Mouse (Mus musculus) midbrain, embryonic 12.5 days (tissue): Measurements from ENCODE around the gene Cntn1. TPM values are rescaled to one million over a fixed set of nuclear protein-coding genes. Genes with fewer than 3 reads are reported as not detected.

ENCODE experiments used
- ATAC-seq: fragments of 200-750 bp; cut with Nextera tagmentation; 2 replicates; pipeline ENCODE4 v1.8.0; 2017; ENCODE audit warnings: low read depth, moderate TSS enrichment, moderate library complexity; ENCODE audit not compliant: low FRiP score
- H3K27ac ChIP-seq: fragments of 300-500 bp; sonication (generic); replicated peaks from 2 replicates; pipeline ENCODE4 v1.5.1; 2016; ENCODE audit warnings: mild to moderate bottlenecking
- H3K27me3 ChIP-seq: fragments of 300-500 bp; sonication (generic); 2 replicates; pipeline ENCODE4 v1.6.1; 2016; ENCODE audit warnings: mild to moderate bottlenecking
- H3K36me3 ChIP-seq: fragments of 300-500 bp; sonication (generic); 2 replicates; pipeline ENCODE4 v1.6.1; 2016
- H3K4me1 ChIP-seq: fragments of 300-500 bp; sonication (generic); 2 replicates; pipeline ENCODE4 v1.6.1; 2016
- H3K4me2 ChIP-seq: fragments of 300-500 bp; sonication (generic); replicated peaks from 2 replicates; pipeline ENCODE4 v1.6.1; 2016; ENCODE audit warnings: mild to moderate bottlenecking, moderate library complexity
- H3K4me3 ChIP-seq: fragments of 300-500 bp; sonication (generic); 2 replicates; pipeline ENCODE4 v1.5.1; 2016; ENCODE audit warnings: mild to moderate bottlenecking
- H3K9ac ChIP-seq: fragments of 300-500 bp; sonication (generic); replicated peaks from 2 replicates; pipeline ENCODE4 v1.6.1; 2016; ENCODE audit warnings: mild to moderate bottlenecking, moderate library complexity
- H3K9me3 ChIP-seq: fragments of 300-500 bp; sonication (generic); 2 replicates; pipeline ENCODE4 v1.6.1; 2016; ENCODE audit warnings: mild to moderate bottlenecking
- WGBS: fragments of 180-500 bp; shearing (Covaris S2); methylation state at CpG from one replicate; pipeline ENCODE4 v1.1.7; 2016; 5-methylcytosine and 5-hydroxymethylcytosine counted together
- polyA plus RNA-seq: library from polyadenylated mRNA; unstranded; fragments of >200 nt; fragmentation: Nextera tagmentation; extraction: Ambion mirVana; gene quantifications from 2 replicates; pipeline ENCODE4 v1.2.1, GENCODE M21; 2016

Cntn1 gene
- polyA plus RNA-seq, 1 experiment from 2014 or later = 6.2 TPM

- 86% methylated on average over 7 of the region's 7 CpGs for WGBS
- H3K27ac ChIP-seq = no peak overlapping the region
- ATAC-seq = no peak
Measured at GRCm38 (mm10) chr15:92210486-92211235, 159.7 kb downstream of the Cntn1 start.

GRCm38 (mm10) chr15:92215841-92216240 lies 164.9 kb downstream of the Cntn1 start:
- H3K4me2 ChIP-seq = no peak overlapping the region
- H3K4me1 ChIP-seq = no peaks in the 10 kb centered on the region
- H3K9ac ChIP-seq = no peak overlapping the region
- ATAC-seq = no peak
- H3K9me3 ChIP-seq = no peaks in the 10 kb centered on the region
- H3K4me3 ChIP-seq = no peak overlapping the region
- WGBS = 81% methylated on average over 3 of the region's 3 CpGs
- no peaks in the 10 kb centered on the region for H3K36me3 ChIP-seq
- H3K27me3 ChIP-seq = no peaks in the 10 kb centered on the region
- no peak overlapping the region for H3K27ac ChIP-seq

More at GRCm38 (mm10) chr15:92210486-92211235, 159.7 kb downstream of the Cntn1 start:
- Histone ChIP-seq H3K4me2 (no peak overlapping the region), H3K4me1 (no peaks in the 10 kb centered on the region), H3K4me3 (no peak overlapping the region), H3K36me3 (no peaks in the 10 kb centered on the region), H3K27me3 (no peaks in the 10 kb centered on the region), H3K9me3 (no peaks in the 10 kb centered on the region), H3K9ac (no peak overlapping the region)

GRCm38 (mm10) chr15:92221446-92221845 lies 170.5 kb downstream of the Cntn1 start:
- no peak overlapping the region for H3K4me3 ChIP-seq
- H3K9ac ChIP-seq = no peak overlapping the region
- WGBS = 79% methylated on average over 2 of the region's 2 CpGs
- no peaks in the 10 kb centered on the region for H3K4me1 ChIP-seq
- H3K4me2 ChIP-seq = no peak overlapping the region
- no peak overlapping the region for H3K27ac ChIP-seq
- ATAC-seq = no peak
- H3K36me3 ChIP-seq = no peaks in the 10 kb centered on the region
- no peaks in the 10 kb centered on the region for H3K9me3 ChIP-seq
- H3K27me3 ChIP-seq = no peaks in the 10 kb centered on the region

DNA sequence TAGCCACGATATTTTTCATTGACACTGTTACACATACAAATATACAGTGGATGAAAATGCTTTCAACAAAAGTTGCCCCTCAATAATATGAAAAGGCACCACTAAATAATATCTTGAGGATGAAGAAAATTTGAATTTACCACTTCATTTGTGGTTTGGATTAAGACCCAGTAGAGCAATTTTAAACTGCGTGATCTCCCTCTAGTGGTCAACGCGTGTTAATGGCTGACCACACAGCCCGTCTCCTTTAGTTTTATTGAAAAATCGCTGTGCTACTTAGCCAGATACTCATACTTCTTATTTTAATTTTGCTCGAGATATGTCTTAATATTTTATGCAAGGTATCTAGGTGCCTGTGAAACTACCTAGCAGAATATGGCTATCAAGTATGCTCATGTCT lies 180.4 kb downstream of the Cntn1 start:
- Histone ChIP-seq H3K27me3 (0 out of 2 replicates have a peak, but pooled peaks cover 3% of the 10 kb centered on the region), H3K4me2 (no peak overlapping the region), H3K4me1 (no peaks in the 10 kb centered on the region), H3K9me3 (no peaks in the 10 kb centered on the region), H3K36me3 (no peaks in the 10 kb centered on the region), H3K27ac (no peak overlapping the region), H3K4me3 (no peak overlapping the region), H3K9ac (no peak overlapping the region)
- 23% methylated on average over 7 of the region's 7 CpGs for WGBS
- ATAC-seq = no peak

- Histone ChIP-seq H3K36me3 (no peaks in the 10 kb centered on the region), H3K4me2 (no peak overlapping the region), H3K27ac (no peak overlapping the region), H3K9ac (no peak overlapping the region), H3K4me3 (no peak overlapping the region), H3K9me3 (no peaks in the 10 kb centered on the region), H3K4me1 (no peaks in the 10 kb centered on the region), H3K27me3 (0 out of 2 replicates have a peak, but pooled peaks cover 3% of the 10 kb centered on the region)
- ATAC-seq = no peak
- WGBS = 72% methylated on average over 6 of the region's 6 CpGs
Measured at GRCm38 (mm10) chr15:92235836-92236235, 184.9 kb downstream of the Cntn1 start.

DNA sequence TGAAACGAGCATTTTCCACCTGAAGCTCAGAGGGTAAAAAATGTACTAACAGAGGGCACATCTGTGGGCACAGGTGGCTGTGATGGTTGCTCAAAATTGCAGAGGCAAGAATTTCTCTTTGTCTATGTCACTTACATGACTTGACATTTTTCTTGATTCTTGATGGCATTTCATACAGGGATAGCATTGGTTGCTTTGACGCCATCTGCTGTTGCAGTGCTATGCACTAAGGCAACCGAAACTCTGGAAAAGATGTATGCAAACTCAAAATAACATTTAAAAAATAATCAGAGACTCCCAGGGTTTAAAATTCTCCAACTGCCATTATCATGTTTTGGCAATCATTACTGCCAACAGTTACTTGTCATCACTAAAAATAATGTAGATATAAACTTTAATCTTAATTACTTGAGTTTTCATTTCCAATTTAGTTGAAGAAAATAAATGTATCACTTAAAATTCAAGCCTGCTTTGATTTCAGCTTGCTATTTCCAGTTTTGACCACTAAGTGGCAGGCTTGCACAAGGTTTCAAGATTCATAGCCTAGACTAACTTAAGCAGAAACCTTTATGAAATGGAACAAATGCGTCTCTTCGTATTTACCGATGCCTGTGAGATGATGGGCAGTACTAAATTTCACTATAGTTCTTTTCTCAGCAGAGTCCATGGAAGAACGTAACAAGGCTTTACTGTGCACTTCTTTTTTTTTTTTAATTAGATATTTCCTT lies 214.2 kb downstream of the Cntn1 start:
- Histone ChIP-seq H3K4me2 (no peak overlapping the region), H3K4me3 (no peak overlapping the region), H3K36me3 (no peaks in the 10 kb centered on the region), H3K27ac (no peak overlapping the region), H3K9ac (no peak overlapping the region), H3K4me1 (no peaks in the 10 kb centered on the region), H3K27me3 (no peaks in the 10 kb centered on the region), H3K9me3 (no peaks in the 10 kb centered on the region)
- 28% methylated on average over 7 of the region's 7 CpGs for whole genome bisulfite sequencing
- ATAC-seq = no peak

DNA sequence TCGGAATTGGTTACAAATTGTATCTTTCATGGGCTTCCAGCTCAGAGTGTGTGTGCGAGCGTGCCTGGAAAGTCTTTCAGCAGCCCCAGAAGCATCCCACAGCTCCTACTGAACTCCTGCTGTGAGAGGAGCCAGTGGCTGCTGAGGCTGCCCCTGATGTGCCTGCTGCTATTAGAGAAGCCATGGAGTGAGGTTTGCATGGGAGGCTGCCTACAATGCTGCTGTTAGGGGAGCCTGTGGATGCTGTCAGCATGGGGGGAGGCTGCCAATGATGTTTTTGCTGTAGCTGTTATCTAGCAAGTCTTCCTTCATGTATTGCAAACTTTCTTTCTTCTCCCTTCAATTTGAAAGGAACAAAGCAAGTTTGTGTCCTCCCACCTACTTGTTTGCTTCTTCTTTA lies 217.4 kb downstream of the Cntn1 start:
- WGBS = 36% methylated on average over 3 of the region's 3 CpGs
- Histone ChIP-seq H3K4me2 (no peak overlapping the region), H3K4me1 (no peaks in the 10 kb centered on the region)

GRCm38 (mm10) chr15:92268741-92269322 lies 217.9 kb downstream of the Cntn1 start:
- Histone ChIP-seq H3K36me3 (no peaks in the 10 kb centered on the region), H3K27ac (no peak overlapping the region)

More for the DNA sequence above, 217.4 kb downstream of the Cntn1 start:
- no peaks in the 10 kb centered on the region for H3K27me3 ChIP-seq
- H3K4me3 ChIP-seq = no peak overlapping the region
- H3K27ac ChIP-seq = no peak overlapping the region
- H3K9ac ChIP-seq = no peak overlapping the region
- H3K9me3 ChIP-seq = no peaks in the 10 kb centered on the region
- no peak for ATAC-seq
- H3K36me3 ChIP-seq = no peaks in the 10 kb centered on the region

DNA sequence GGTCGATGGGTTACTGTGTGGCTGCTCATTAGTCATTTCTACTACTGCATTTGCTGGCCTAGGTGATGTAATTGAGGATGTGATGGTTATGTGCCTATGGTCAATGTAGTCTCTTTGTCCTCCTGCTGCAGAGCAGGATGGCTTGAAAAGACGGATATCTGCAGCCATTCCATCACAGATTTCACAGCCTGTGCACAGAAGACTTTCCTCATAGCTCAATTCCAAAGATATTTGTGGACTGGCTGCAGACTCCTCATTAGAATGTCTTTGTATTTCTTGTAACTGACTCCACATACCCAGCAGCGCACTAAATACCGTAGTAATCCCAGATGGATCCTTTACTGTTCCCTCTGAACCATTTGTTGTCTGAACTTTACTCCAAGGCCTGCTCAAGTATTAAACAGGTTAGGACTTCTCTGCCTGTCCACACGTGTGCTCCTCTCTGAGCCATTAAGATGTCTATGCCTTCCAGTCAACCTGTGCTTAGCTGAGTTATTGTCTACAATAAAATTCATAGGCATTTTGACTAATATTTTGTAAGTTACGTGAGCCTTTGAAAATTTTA lies 220.9 kb downstream of the Cntn1 start:
- Histone ChIP-seq H3K4me3 (no peak overlapping the region), H3K36me3 (no peaks in the 10 kb centered on the region), H3K4me2 (no peak overlapping the region), H3K4me1 (no peaks in the 10 kb centered on the region), H3K27me3 (no peaks in the 10 kb centered on the region), H3K9me3 (no peaks in the 10 kb centered on the region), H3K27ac (no peak overlapping the region), H3K9ac (no peak overlapping the region)
- WGBS = 82% methylated on average over 6 of the region's 6 CpGs
- no peak for ATAC-seq

More at GRCm38 (mm10) chr15:92268741-92269322, 217.9 kb downstream of the Cntn1 start:
- no peaks in the 10 kb centered on the region for H3K4me1 ChIP-seq
- no peak for ATAC-seq
- H3K27me3 ChIP-seq = no peaks in the 10 kb centered on the region
- no peak overlapping the region for H3K4me3 ChIP-seq
- H3K9me3 ChIP-seq = no peaks in the 10 kb centered on the region
- WGBS = 82% methylated on average over 18 of the region's 18 CpGs
- H3K9ac ChIP-seq = no peak overlapping the region
- no peak overlapping the region for H3K4me2 ChIP-seq

GRCm38 (mm10) chr15:92276826-92277225 lies 225.9 kb downstream of the Cntn1 start:
- no peak overlapping the region for H3K4me2 ChIP-seq
- no peak overlapping the region for H3K4me3 ChIP-seq
- no peak overlapping the region for H3K27ac ChIP-seq
- no peak overlapping the region for H3K9ac ChIP-seq
- H3K4me1 ChIP-seq = no peaks in the 10 kb centered on the region
- 78% methylated on average over 4 of the region's 4 CpGs for WGBS
- no peaks in the 10 kb centered on the region for H3K9me3 ChIP-seq
- no peak for ATAC-seq
- no peaks in the 10 kb centered on the region for H3K36me3 ChIP-seq
- H3K27me3 ChIP-seq = no peaks in the 10 kb centered on the region

GRCm38 (mm10) chr15:92277984-92278383 lies 227.0 kb downstream of the Cntn1 start:
- Histone ChIP-seq H3K27ac (no peak overlapping the region), H3K9ac (no peak overlapping the region), H3K4me2 (no peak overlapping the region), H3K4me3 (no peak overlapping the region), H3K4me1 (no peaks in the 10 kb centered on the region), H3K9me3 (no peaks in the 10 kb centered on the region), H3K27me3 (no peaks in the 10 kb centered on the region), H3K36me3 (no peaks in the 10 kb centered on the region)
- ATAC-seq = no peak
- WGBS = 84% methylated on average over 4 of the region's 4 CpGs

GRCm38 (mm10) chr15:92280966-92281365 lies 230.0 kb downstream of the Cntn1 start:
- WGBS = 86% methylated on average over 6 of the region's 6 CpGs
- Histone ChIP-seq H3K9me3 (no peaks in the 10 kb centered on the region), H3K36me3 (no peaks in the 10 kb centered on the region), H3K4me1 (no peaks in the 10 kb centered on the region), H3K4me3 (no peak overlapping the region), H3K9ac (no peak overlapping the region), H3K4me2 (no peak overlapping the region), H3K27ac (no peak overlapping the region), H3K27me3 (no peaks in the 10 kb centered on the region)
- ATAC-seq = no peak
